Mouse (Mus musculus) erythroblast, embryonic 14.5 days (primary cell): Measurements from ENCODE around the gene Psmc5.

Source experiments
- GATA1 ChIP-seq: IDR thresholded peaks from 2 replicates; pipeline ENCODE4 v1.6.1; 2012; ENCODE audit warnings: low read length, inconsistent platforms, mixed read lengths
- TAL1 ChIP-seq: IDR thresholded peaks from 3 replicates; pipeline ENCODE4 v1.6.1; 2012; ENCODE audit warnings: low read length, inconsistent platforms, mixed read lengths

GRCm38 (mm10) chr11:106308162-106308561 is 52.2 kb downstream of the Psmc5 start:
- TF ChIP-seq TAL1, result no peak
- TF ChIP-seq GATA1, result no peak
